Mouse (Mus musculus): ENCODE measurements around the gene Sfrp2.
A peak's percentile ranks its signal among the peaks of the same experiment; 100 is the strongest.

Gene Sfrp2

DNA sequence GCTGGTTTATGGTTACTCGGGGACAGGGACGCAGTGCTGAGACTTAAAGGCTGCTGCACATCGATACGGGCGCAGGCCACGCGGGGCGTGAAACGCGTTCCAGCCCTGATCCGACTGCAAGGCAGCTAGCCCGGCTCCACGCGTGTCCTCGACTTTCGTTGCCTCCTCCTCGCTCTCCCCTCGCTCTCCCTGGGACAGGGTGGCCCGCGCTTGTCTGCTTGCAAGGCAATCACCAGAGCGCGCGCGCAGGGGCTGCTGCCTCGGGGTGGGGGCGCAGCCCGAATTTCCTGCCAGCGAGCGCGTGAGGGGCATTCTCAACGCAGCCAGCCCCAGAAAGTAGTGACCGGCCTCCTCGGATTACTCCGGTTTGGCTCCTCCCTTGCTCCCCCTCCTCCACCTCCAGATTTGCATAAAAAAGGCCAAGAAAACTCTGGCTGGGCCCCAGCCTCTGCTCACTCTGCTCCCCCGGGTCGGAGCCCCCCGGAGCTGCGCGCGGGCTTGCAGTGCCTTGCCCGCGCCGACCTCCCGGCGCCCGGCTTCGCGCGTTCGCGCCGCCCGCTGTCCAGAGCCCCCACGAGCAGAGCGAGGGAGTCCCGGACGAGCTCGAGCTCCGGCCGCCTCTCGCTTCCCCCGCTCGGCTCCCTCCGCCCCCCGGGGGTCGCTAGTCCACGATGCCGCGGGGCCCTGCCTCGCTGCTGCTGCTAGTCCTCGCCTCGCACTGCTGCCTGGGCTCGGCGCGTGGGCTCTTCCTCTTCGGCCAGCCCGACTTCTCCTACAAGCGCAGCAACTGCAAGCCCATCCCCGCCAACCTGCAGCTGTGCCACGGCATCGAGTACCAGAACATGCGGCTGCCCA lies at the start of gene Sfrp2:
Gene Sfrp2 (plus strand): TSS at position 451 of the 855 bp plus-strand sequence.
- no peak for DNase-seq (ENCODE audit: low spot score in 2 of 2)

DNA sequence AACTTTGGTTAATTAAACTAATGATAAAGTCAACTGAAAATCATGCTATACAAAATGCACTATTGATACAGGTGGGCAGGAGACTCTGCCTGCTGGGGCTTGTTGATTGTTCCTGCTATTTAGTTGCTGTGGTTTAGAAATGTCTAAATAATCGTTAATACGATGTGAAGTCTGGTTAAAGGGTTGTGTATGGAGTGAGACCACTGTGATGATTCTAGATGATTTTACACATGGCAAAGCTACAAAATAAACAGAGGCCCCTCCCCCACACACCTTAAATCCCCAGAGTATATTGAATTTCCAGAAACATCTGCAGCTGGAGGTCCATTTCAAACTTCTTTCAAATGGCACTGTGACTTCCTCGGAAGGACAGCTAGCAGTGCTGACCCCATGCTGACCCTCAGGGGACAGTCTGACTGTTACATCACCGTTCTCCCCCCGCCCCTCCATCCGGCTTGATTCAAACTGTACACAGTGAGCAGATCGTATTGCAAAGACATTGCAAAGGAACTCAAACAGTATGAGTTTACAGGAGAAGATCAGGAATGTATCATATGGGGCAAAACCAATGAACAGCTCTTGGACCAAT lies 48.4 kb upstream of the Sfrp2 start:
- DNase-seq (ENCODE audit: low spot score in 2 of 2) = no peak

DNA sequence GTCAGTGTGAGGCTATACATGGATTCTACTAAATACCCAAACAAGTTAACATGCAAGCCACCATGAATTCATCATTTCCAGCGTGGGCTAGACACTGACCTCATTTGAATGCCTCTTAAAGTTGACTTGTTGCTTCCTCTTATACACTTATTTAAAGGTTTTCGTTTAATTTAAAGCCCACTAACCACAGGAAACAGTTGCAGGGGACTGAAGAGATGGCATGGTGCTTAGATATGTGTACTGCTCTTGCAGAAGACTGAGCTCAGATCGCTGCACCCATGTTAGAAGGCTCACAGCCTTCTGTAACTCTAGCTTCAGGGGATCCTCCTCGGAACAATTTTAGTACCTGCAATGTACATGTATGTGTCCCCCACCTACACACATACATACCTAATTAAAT lies 47.5 kb upstream of the Sfrp2 start:
- DNase-seq (ENCODE audit: low spot score in 2 of 2) = no peak

DNA sequence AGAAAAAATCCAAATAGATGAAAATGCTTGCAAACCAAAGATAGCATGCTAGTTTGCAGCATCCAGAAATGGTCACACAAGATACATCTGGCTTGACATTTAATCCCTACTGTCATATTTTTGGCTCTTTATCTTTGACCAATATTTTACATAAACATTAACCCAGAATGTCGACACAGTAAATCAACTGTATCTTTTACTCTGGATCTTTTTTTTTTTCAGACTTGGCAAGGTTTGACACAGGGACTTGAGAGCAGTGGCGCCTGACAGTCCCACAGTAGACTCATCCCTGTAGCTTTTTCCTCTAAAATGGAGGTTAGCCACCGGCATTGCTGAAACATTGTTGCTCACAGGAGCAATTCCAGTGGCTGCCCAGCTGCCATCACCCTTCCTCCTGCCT lies 37.9 kb upstream of the Sfrp2 start:
- DNase-seq (ENCODE audit: low spot score in 2 of 2) = no peak

DNA sequence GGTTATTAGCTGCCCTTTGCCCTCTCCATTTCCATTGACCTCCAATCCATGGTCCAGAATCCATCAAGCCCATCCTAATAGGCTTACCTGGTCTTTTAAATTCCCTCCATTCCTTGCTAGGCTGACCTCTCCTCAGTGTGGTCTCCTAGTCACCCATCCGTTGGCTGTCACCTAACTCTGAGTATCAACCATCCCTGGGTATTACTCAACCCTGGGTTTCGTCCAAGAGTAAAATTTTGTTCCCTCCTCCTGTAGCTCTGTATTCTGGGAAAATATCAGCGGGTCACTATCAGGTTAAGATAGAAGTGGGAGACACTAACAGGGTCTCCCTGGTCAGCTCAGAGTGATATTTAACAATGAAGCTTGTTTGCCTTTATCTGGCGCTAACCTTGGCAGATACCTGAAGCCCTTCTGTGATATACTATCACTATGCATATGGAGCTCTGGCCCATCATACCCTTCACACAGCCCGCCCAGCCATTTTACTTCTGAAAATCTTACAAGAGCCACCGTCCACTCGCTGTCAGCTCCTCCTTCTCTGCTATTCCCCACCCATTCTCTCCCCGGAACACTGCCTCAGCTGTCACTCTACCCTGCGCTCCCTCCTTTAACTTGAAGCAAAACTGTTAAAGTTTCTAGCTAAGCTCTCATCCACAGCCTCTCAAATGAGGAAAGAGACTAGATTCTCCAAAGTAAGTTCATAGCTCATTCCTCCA lies 37.3 kb upstream of the Sfrp2 start:
- DNase-seq (ENCODE audit: low spot score in 2 of 2) = no peak

DNA sequence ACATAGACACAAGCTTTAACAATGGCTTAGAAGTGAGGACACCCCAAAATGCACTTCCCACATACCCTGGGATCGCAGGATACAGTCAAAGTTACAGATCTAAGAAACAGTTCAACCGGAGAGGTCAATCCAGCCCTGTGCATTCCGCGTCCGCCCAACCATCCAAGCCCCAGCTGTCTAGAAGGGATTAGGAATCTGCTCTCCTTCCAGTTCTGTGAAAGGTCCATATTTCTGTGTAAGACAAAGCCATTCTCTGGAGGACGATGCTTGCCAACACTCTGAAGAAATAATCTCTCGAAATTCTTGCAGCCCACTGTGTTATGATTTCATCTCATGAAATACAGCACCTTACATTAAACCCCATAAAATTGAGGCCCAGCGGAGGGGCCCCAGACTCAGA lies 32.1 kb upstream of the Sfrp2 start:
- no peak for DNase-seq (ENCODE audit: low spot score in 2 of 2)

DNA sequence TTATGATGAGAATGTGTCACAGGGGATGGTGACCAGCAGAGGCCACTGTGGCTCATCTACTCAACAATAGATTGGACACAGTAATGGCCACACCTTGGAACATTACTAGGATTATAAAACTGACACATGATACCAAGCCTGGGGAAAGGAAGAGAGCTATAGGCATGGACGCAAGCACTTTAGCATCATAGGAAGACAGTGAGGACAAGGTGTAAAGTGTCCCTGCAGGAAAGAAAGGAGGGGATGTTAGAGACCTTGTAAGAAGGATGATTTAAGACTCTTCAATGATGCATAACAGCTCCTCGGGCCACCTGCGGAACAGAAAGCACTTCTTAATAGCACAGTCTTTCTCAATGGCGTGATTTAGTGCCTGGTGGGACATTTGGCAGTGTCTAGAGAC lies 29.1 kb upstream of the Sfrp2 start:
- no peak for DNase-seq (ENCODE audit: low spot score in 2 of 2)

DNA sequence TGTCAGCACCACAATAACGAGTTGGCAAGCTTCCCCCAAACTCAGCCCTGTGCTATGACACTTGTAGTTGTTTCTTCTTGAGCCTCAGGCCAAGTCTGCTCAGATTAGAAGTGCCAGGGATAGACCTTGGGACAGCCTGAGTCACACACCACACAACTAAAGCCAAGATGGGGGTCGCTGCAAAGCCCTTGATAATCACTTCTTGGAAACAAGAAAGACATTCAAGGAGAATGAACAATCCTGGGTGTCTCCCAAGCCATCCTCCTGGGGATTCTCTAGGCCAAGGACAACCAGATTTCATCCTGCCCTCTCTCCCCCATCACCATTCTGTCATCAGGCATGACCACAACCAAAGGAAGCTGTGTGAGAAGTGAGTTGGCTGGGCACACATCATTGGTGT lies 25.9 kb upstream of the Sfrp2 start:
- DNase-seq (ENCODE audit: low spot score in 2 of 2) = no peak

DNA sequence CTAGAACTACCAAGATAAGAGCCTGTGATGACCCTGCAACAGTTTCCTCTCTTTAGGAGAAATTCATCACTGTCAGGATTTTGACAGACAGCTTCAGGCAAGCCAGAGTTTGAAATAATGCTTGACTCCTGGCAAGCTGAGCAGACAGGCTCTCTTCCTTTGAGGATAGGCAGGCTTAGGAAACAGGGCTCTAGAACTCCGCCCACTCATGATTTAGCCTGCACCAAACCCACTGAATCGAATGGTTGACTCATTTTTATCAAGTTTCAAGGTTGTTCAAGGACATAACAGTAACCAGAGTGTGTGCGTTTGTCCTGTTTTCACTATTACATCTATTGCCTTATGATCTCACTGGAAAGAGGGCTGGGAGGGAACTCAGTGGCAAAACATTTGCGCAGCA lies 18.8 kb upstream of the Sfrp2 start:
- DNase-seq (ENCODE audit: low spot score in 2 of 2) = no peak

DNA sequence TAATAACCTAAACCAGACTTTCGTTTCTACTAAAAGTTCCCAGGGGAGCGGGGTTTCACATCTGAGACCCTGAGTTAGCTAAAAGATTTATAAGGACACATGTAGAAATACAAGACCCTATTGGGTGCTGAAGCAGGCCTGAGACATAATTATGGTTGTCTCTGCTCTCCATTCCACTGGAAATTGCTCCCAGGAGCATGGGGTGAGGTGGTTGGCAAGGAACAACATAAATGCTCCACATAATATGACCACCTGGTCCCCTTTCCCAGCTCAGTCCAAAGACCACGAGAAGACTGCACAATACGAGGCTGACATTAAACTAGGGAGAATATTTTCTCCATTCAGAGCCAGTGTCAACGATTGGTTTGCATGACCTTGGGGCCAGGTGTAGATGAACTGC lies 18.2 kb upstream of the Sfrp2 start:
- DNase-seq (ENCODE audit: low spot score in 2 of 2) = no peak

DNA sequence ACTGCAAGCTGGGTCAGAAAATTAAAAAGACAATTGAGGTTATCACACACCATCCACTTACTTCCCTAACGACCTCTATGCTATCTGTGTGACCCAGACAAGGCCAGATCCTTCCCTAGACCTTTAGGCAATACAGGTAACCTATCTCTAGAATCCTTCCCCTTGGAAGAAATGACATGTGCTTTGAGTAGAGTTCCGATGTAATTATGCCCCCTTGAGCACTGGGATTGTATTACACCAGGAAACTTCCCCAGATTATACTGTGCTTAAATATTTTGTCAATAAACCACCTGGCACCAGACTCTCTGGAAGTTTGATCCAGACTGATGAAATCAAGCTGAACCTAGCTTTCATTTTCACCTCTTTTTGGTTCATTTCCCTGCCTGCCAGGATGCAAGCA lies 14.5 kb upstream of the Sfrp2 start:
- DNase-seq (ENCODE audit: low spot score in 2 of 2) = no peak

DNA sequence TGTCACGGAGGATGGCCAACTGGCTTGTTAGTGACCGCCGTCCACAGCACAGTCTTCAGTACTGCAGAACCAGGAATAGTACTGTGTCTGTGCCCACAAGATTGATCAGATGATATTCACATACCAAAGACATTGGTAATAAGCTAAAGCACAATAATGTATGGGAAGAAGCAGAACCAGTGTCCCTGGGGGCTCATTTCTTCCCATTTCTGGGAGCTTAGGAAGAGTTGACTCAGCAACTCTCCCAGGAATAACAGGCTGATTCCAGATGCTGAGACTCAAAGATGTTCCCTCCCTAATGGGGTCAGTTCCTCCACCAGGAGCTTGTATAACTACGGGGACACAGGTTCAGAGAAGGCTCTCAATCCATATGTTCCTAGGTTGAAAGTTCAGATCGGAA lies 13.9 kb upstream of the Sfrp2 start:
- DNase-seq (ENCODE audit: low spot score in 2 of 2) = no peak

DNA sequence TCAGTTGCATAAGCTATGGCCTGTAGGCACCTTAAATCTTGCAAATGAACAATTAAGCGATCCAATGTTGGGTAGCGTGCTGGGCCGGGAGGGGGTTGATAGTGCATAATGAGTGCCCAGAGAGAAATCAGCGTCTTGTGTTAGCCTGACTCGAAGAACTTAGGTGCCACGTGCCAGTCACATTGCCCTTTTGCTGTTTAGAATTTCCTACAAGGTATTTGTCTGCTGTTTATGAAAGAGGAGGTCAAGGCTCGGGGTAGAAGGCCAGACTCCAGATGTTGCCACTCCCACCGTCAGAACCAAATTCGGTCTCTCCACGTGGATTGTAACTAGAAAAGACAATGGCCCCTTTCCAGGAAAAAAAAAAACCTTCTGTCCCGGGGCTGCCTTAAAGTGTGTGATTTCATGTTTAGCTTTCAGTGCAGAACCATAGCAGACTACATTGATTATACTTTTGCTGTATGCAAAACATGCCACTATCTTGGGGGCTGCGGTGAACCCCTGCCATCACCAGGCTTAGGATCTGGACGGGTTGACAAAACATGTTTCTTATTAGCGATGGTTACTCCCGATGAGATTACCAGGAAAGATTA lies 11.0 kb upstream of the Sfrp2 start:
- DNase-seq (ENCODE audit: low spot score in 2 of 2) = no peak

DNA sequence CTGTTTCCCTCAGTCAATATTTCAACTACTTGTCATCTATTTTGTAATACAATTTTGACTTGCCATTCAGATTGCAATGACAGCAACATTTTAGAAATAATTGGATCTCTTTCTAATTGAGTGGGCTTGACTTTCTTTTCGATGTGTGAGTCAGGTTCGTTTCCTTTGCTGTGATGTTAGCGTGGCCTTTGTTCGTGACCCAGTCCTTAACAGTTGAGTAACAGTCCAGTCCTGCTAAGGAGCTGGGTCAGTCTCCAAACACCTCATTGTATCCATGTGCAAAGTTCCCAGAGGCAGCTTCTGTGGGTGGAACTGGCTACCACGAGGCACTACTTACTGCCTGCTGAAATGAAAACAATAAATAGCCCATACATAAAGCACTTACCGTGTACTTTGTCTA lies 10.5 kb upstream of the Sfrp2 start:
- no peak for DNase-seq (ENCODE audit: low spot score in 2 of 2)

DNA sequence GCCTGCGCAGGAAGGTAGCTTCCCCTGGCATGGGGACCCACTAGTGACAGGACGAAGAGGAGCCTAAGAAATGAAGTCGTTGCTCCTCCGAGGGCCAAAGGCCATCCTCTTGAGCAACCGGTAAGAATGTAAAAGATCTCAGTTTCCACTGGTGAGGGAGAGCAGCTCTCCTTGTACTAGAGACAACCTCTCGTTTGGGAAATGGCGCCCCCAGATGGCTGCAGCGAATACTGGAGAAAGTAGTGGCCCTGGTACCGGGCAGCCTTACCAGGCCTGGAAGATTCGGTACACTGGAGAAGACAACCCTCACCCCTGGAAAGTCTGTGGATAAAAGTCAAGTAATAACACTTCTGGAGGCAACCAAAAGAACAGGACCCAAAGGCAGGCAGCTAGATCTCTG lies 3.8 kb upstream of the Sfrp2 start:
- DNase-seq (ENCODE audit: low spot score in 2 of 2) = no peak

DNA sequence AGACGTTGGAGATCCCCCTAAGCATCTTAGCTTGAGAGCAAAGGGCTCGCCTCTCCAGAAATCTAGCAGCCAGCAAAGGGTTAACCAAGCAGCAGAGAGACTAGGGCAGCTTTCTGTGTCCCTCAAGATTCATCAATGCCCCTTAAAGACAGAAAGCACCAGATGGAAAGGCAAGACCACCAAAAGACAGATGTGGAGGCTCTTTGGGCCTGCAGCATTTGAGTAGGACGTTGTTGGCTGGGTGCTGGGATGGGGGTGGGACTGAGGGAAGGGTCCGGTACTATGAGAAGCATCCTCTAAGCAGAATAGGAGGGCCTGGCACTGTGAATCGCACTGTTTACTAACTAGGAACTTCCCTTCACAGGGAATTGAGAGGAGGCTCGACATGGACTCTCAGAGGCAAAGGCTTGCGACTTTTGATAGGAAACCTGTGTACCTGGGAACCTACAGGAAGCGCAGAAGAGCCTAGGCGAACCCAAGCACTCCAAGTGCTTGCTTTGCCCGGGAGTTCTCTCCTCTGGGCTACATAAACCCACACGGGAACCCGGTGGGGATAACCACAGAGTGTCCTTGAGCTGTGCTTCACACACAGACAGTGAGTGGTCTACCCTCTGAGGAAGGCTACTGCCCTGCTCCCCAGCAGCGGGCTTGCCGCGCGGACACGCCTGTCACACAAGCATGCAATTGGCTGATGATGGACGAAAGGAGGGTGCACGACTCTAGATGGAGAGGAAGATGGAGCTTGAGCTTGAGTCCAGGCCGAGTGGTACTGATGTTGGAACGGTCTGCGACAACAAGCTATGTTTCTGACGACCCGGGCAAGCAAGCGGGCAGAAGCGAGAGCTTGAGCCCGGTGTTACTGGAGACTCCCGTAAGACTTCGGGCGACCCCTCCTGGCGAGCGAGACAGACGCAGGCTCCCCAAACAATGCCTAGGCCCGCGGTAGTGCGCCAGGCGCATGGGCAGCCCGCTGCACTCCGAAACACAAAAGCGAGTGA lies 2.3 kb upstream of the Sfrp2 start:
- peak; percentile 62 to 82 for DNase-seq (ENCODE audit: low spot score in 2 of 2)

DNA sequence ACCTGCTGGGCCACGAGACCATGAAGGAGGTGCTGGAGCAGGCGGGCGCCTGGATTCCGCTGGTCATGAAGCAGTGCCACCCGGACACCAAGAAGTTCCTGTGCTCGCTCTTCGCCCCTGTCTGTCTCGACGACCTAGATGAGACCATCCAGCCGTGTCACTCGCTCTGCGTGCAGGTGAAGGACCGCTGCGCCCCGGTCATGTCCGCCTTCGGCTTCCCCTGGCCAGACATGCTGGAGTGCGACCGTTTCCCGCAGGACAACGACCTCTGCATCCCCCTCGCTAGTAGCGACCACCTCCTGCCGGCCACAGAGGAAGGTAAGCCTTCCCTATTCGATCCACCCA lies 577 bp downstream of the Sfrp2 start:
- no peak for DNase-seq (ENCODE audit: low spot score in 2 of 2)

DNA sequence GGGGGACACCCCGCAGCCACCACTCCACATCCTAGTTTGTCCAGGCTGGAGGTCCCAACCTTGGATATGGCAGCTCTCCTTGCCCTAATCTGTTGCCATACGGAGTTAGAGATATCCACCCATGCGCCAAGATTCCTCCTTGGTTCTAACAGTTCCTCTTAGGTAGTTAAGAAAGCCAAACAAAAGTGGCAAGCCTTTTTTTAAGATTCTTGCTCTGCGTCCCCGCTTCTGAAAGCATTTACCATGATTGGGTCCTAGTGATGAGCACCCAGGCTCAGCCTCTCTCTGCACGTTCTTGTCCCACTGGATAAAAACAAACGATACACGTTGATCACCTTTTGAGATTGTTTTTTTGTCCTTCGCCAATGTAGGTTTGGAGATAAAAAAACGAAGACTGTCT lies 1.0 kb downstream of the Sfrp2 start:
- DNase-seq (ENCODE audit: low spot score in 2 of 2) = no peak

DNA sequence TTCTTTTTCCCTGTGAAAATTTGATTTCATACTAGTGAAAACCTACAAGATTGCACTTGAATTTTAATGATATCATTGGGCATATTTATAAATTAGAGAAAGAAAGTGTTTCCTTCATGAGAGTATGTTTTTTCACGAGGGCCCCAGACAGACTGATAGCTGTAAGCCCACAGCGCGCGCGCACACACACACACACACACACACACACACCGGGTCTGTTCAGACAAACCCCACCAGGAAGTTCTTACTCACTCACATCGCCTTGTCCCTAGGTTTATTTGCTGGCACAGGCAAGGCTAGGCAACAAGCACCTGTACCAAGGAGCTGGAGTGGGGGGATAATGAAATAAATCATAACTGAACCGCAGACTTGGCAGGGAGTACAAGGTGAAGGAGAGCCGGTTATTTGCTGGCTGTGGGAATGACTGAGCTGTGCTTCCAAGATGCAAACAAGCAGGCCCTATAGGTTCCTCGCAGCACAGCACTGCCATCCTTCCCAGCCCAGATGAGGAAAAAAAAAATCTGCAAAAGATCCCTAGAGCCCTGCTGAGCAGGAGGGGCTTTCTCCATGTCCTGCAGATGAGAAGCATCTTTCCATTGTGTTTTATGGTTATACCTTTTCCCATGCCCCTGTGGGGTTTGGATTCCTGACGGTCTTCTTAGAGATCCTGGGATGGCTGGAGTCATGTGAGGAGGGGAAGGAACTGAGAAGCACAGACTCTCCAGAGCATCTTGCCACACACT lies 2.3 kb downstream of the Sfrp2 start:
- no peak for DNase-seq (ENCODE audit: low spot score in 2 of 2)

DNA sequence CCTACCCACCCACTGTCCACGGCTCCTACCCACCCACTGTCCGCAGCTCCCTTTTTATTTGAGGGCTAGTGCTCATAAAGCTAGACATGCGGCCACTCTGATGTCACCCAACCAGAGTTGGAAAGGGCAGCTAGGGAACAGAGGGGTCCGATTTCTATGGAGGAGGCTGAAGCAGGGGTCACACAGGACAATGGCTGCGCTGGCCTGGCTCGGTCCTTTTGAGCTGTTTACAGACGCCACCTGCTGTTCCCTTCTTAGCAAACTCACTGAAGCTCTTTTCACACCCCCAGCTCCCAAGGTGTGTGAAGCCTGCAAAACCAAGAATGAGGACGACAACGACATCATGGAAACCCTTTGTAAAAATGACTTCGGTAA lies 2.9 kb downstream of the Sfrp2 start:
- no peak for DNase-seq (ENCODE audit: low spot score in 2 of 2)

Data from spleen, postnatal 4 days (tissue).